Mouse (Mus musculus) MEL (cell line): ENCODE results near the gene Tbc1d14. TPM values are rescaled to one million over a fixed set of nuclear protein-coding genes. Genes with fewer than 3 reads are reported as not detected.
A peak's percentile ranks its signal among the peaks of the same experiment; 100 is the strongest.

Experiments
- DNase-seq: peaks from one replicate; pipeline ENCODE4 v3.0.0; 2011; ENCODE audit warnings: low read depth, low spot score
- H3K27ac ChIP-seq: 2 replicates; pipeline ENCODE4 v1.5.1; 2012; ENCODE audit warnings: low read depth, mild to moderate bottlenecking, control low read depth, low read length, moderate library complexity; ENCODE audit not compliant: control insufficient read depth
- H3K27me3 ChIP-seq, 2 experiments: fragments of 150-350 bp in 1 of 2; sonication (generic) in 1 of 2; 2 replicates each; pipeline ENCODE4 v1.6.1; 2012; ENCODE audit warnings: low read length in 2 of 2, mild to moderate bottlenecking in 2 of 2, improper control_type of control experiment in 1 of 2, moderate library complexity in 1 of 2; ENCODE audit not compliant: insufficient read depth in 2 of 2, control insufficient read depth in 1 of 2
- H3K36me3 ChIP-seq, 2 experiments: 2 replicates each; pipeline ENCODE4 v1.6.1; 2012 to 2014; ENCODE audit warnings: low read length in 2 of 2, improper control_type of control experiment in 1 of 2, inconsistent platforms in 1 of 2, mild to moderate bottlenecking in 1 of 2; ENCODE audit not compliant: insufficient read depth in 2 of 2, control insufficient read depth in 1 of 2
- H3K4me1 ChIP-seq, 2 experiments: fragments of 150-350 bp in 1 of 2; sonication (generic) in 1 of 2; 2 replicates each; pipeline ENCODE4 v1.6.1; 2012; ENCODE audit warnings: low read length in 2 of 2, improper control_type of control experiment in 1 of 2, mild to moderate bottlenecking in 1 of 2; ENCODE audit not compliant: insufficient read depth in 2 of 2, control insufficient read depth in 1 of 2
- H3K4me3 ChIP-seq, 2 experiments: fragments of 150-350 bp in 1 of 2; sonication (generic) in 1 of 2; 2 replicates each; pipeline ENCODE4 v1.5.1; 2012; ENCODE audit warnings: low read depth in 2 of 2, low read length in 2 of 2, mild to moderate bottlenecking in 2 of 2, moderate library complexity in 2 of 2, control low read depth in 1 of 2, improper control_type of control experiment in 1 of 2; ENCODE audit not compliant: control insufficient read depth in 1 of 2, insufficient read depth in 1 of 2
- H3K79me2 ChIP-seq: 2 replicates; pipeline ENCODE4 v1.6.1; 2012; ENCODE audit warnings: mild to moderate bottlenecking, low read length, moderate library complexity; ENCODE audit not compliant: control insufficient read depth, poor library complexity, insufficient read depth
- H3K9ac ChIP-seq: 2 replicates; pipeline ENCODE4 v1.6.1; 2012; ENCODE audit warnings: low read depth, mild to moderate bottlenecking, control low read depth, low read length, moderate library complexity; ENCODE audit not compliant: control insufficient read depth, poor library complexity, severe bottlenecking
- H3K9me3 ChIP-seq: fragments of 150-350 bp; sonication (generic); replicated peaks from 2 replicates; pipeline ENCODE4 v1.6.1; 2012; ENCODE audit warnings: mild to moderate bottlenecking, low read length, improper control_type of control experiment, moderate library complexity; ENCODE audit not compliant: insufficient read depth
- BHLHE40 ChIP-seq: IDR thresholded peaks from 2 replicates; pipeline ENCODE4 v1.6.1; 2012; ENCODE audit warnings: low read depth, mild to moderate bottlenecking, inconsistent platforms, low read length, improper control_type of control experiment, borderline replicate concordance
- EP300 ChIP-seq, 2 experiments: IDR thresholded peaks; 2 replicates each; pipeline ENCODE4 v1.6.1; 2011; ENCODE audit warnings: improper control_type of control experiment in 2 of 2, low read length in 2 of 2, low read depth in 1 of 2, mild to moderate bottlenecking in 1 of 2
- ETS1 ChIP-seq: IDR thresholded peaks from 2 replicates; pipeline ENCODE4 v1.6.1; 2012; ENCODE audit warnings: low read depth, mild to moderate bottlenecking, inconsistent platforms, low read length, improper control_type of control experiment, moderate library complexity
- GATA1 ChIP-seq: IDR thresholded peaks from 2 replicates; pipeline ENCODE4 v1.6.1; 2011; ENCODE audit warnings: low read depth, low read length, improper control_type of control experiment
- MAFK ChIP-seq: IDR thresholded peaks from 2 replicates; pipeline ENCODE4 v1.6.1; 2011; ENCODE audit warnings: low read depth, mild to moderate bottlenecking, low read length, improper control_type of control experiment, borderline replicate concordance
- MXI1 ChIP-seq: IDR thresholded peaks from 2 replicates; pipeline ENCODE4 v1.6.1; 2011; ENCODE audit warnings: mild to moderate bottlenecking, low read depth, low read length, improper control_type of control experiment
- POLR2A ChIP-seq, 2 experiments: IDR thresholded peaks; 2 replicates each; pipeline ENCODE4 v1.6.1; 2011 to 2012; ENCODE audit warnings: low read length in 2 of 2, mild to moderate bottlenecking in 2 of 2, control low read depth in 1 of 2, improper control_type of control experiment in 1 of 2, low read depth in 1 of 2, moderate library complexity in 1 of 2; ENCODE audit not compliant: control insufficient read depth in 1 of 2, insufficient read depth in 1 of 2, poor library complexity in 1 of 2
- POLR2AphosphoS2 ChIP-seq: IDR thresholded peaks from 2 replicates; pipeline ENCODE4 v1.6.1; 2011; ENCODE audit warnings: low read length, improper control_type of control experiment
- RAD21 ChIP-seq: IDR thresholded peaks from 2 replicates; pipeline ENCODE4 v1.6.1; 2011; ENCODE audit warnings: mild to moderate bottlenecking, low read depth, low read length, improper control_type of control experiment
- SIN3A ChIP-seq: IDR thresholded peaks from 2 replicates; pipeline ENCODE4 v1.6.1; 2012; ENCODE audit warnings: low read length, improper control_type of control experiment, inconsistent platforms
- SMC3 ChIP-seq: IDR thresholded peaks from 2 replicates; pipeline ENCODE4 v1.6.1; 2011; ENCODE audit warnings: low read depth, low read length, improper control_type of control experiment
- TAL1 ChIP-seq: IDR thresholded peaks from 2 replicates; pipeline ENCODE4 v1.6.1; 2012; ENCODE audit warnings: mild to moderate bottlenecking, inconsistent platforms, low read length, moderate library complexity, mixed read lengths
- TCF12 ChIP-seq: IDR thresholded peaks from 2 replicates; pipeline ENCODE4 v1.6.1; 2014; ENCODE audit warnings: low read depth, mild to moderate bottlenecking, inconsistent platforms, low read length, improper control_type of control experiment, moderate library complexity
- UBTF ChIP-seq: IDR thresholded peaks from 2 replicates; pipeline ENCODE4 v1.6.1; 2012; ENCODE audit warnings: low read depth, mild to moderate bottlenecking, inconsistent platforms, low read length, improper control_type of control experiment, moderate library complexity, borderline replicate concordance; ENCODE audit not compliant: insufficient read depth
- USF1 ChIP-seq: IDR thresholded peaks from 2 replicates; pipeline ENCODE4 v1.6.1; 2014; ENCODE audit warnings: low read depth, mild to moderate bottlenecking, inconsistent platforms, low read length, improper control_type of control experiment, moderate library complexity
- USF2 ChIP-seq, 2 experiments: IDR thresholded peaks; 2 replicates each; pipeline ENCODE4 v1.6.1; 2011 to 2012; ENCODE audit warnings: improper control_type of control experiment in 2 of 2, low read length in 2 of 2, borderline replicate concordance in 1 of 2, inconsistent platforms in 1 of 2, low read depth in 1 of 2, mild to moderate bottlenecking in 1 of 2; ENCODE audit not compliant: insufficient read depth in 1 of 2
- ZMIZ1 ChIP-seq: IDR thresholded peaks from 2 replicates; pipeline ENCODE4 v1.6.1; 2012; ENCODE audit warnings: low read depth, mild to moderate bottlenecking, inconsistent platforms, low read length, improper control_type of control experiment, moderate library complexity
- ZNF384 ChIP-seq: IDR thresholded peaks from 2 replicates; pipeline ENCODE4 v1.6.1; 2012; ENCODE audit warnings: low read depth, mild to moderate bottlenecking, inconsistent platforms, low read length, improper control_type of control experiment
- polyA plus RNA-seq, 2 experiments: library from polyadenylated mRNA; stranded (reverse) in 1 of 2; unstranded in 1 of 2; fragments of >175 nt in 1 of 2; fragments of >200 nt in 1 of 2; gene quantifications; 2 replicates each; pipeline versions ENCODE4 v1.2.1 to v1.2.4; 2012; ENCODE audit warnings: low replicate concordance in 2 of 2, low read depth in 1 of 2; ENCODE audit not compliant: insufficient read length in 2 of 2, insufficient read depth in 1 of 2, missing spikeins in 1 of 2
- total RNA-seq: library from RNA; depleted of rRNA; stranded (reverse); fragments of 300-350 nt; gene quantifications from 2 replicates; pipeline ENCODE4 v1.2.3, GENCODE M21; 2012

The Tbc1d14 gene
- total and polyA plus RNA-seq, 3 experiments, result 7.3 to 35.6 TPM; not detected in 1

- Histone ChIP-seq H3K27ac (no peak overlapping the region), H3K9me3 (no peaks in the 10 kb centered on the region), H3K4me1 (peaks cover 0 to 11% of the 10 kb centered on the region in 2 experiments; a peak in 3 of 4 replicates), H3K79me2 (no peaks in the 10 kb centered on the region), H3K27me3 (no peaks in the 10 kb centered on the region), H3K9ac (no peak overlapping the region), H3K4me3 (no peak overlapping the region), H3K36me3 (peaks cover 0 to 9% of the 10 kb centered on the region in 2 experiments; a peak in 2 of 4 replicates)
- DNase-seq, result no peak
- TF ChIP-seq ZNF384, result no peak
- TF ChIP-seq MXI1, result no peak
- TF ChIP-seq ZMIZ1, result no peak
- no peak for TF ChIP-seq POLR2AphosphoS2
- no peak for TF ChIP-seq USF2 (IDR thresholded peaks at IDR 0.05; ENCODE audit: borderline replicate concordance in 1 of 2, insufficient read depth in 1 of 2, low read depth in 1 of 2, low read length in 2 of 2)
- TF ChIP-seq SMC3, result no peak
- no peak for TF ChIP-seq POLR2A (IDR thresholded peaks at IDR 0.05; ENCODE audit: control insufficient read depth in 1 of 2, insufficient read depth in 1 of 2, low read depth in 1 of 2, low read length in 2 of 2, poor library complexity in 1 of 2)
- TF ChIP-seq MAFK, result no peak
- TF ChIP-seq UBTF, result no peak
- no peak for TF ChIP-seq TCF12
- no peak for TF ChIP-seq USF1
- TF ChIP-seq SIN3A, result no peak
- no peak for TF ChIP-seq ETS1
- no peak for TF ChIP-seq BHLHE40
- TF ChIP-seq, all 39 proteins: peak for 0
These were observed 25.4 kb downstream of the Tbc1d14 start for GRCm38 (mm10) chr5:36567627-36568026.

DNA sequence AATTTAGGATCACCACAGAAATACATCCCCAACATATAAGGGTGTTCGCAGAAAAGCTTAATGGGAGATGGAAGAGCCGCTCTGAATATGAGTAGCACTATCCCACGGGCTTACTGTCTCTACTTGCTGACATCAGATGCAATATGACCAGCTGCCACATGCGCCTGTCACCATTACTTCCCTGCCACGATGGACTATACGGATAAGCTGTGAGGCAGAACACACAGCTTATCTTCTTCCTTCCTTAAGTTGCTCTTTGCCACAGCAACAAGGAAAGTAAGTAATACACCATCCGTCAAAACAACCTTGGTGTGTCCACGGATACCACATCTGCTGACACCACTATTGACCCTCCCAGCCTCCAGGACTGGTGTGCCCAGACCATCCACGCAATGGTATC, 28.5 kb downstream of the Tbc1d14 start:
- H3K27ac ChIP-seq, result no peak overlapping the region

More for the DNA sequence above, 28.5 kb downstream of the Tbc1d14 start:
- TF ChIP-seq TAL1, result peak; percentile 30; the same call in 1 of the 2 replicates
- no peak for TF ChIP-seq RAD21
- TF ChIP-seq EP300 (IDR thresholded peaks at IDR 0.05; ENCODE audit: low read depth in 1 of 2, low read length in 2 of 2), result 0 out of 4 replicates have a peak, but pooled peaks of 1 of the 2 experiments have one; percentile 14
- TF ChIP-seq GATA1, result 0 out of 2 replicates have a peak, but pooled peaks have one; percentile 34
- TF ChIP-seq, all 39 proteins: peak for 3
- Histone ChIP-seq H3K4me1 (peaks cover 0 to 13% of the 10 kb centered on the region in 2 experiments; a peak in 3 of 4 replicates), H3K36me3 (peaks cover 0 to 11% of the 10 kb centered on the region in 2 experiments; a peak in 2 of 4 replicates), H3K9ac (no peak overlapping the region), H3K27me3 (no peaks in the 10 kb centered on the region), H3K79me2 (no peaks in the 10 kb centered on the region), H3K9me3 (no peaks in the 10 kb centered on the region), H3K4me3 (no peak overlapping the region)
- DNase-seq, result peak; percentile 46
